8 mouse cellular contexts compared by ENCODE assay signal in genomic region chr15:80081801-80082546, GRCm38 (mm10). TPM values are rescaled to one million over a fixed set of nuclear protein-coding genes. Genes with fewer than 3 reads are reported as not detected.
DNase-seq lines count a peak whose midpoint lies in the region; ATAC-seq lines count a peak whose summit lies in the region.

No protein-coding gene starts in this region.

- peak overlapping the region; percentile 98 for H3K9ac ChIP-seq in heart, embryonic 12.5 days
- peak overlapping the region; percentile 95 for H3K9ac ChIP-seq in forebrain, embryonic 15.5 days (replicated peaks)

- peaks cover 43% of the 10 kb centered on the region for H3K79me2 ChIP-seq in macrophage (ENCODE audit: inconsistent target)

- no peak for ATAC-seq in heart, embryonic 12.5 days (ENCODE audit: insufficient number of reproducible peaks, low FRiP score)
- ATAC-seq in forebrain, embryonic 15.5 days (replicated peaks) = no peak
- ATAC-seq in megakaryocyte progenitor cell, adult 5-6 weeks (replicated peaks; ENCODE audit: poor library complexity) = no peak

- H3K4me1 ChIP-seq in heart, embryonic 12.5 days (replicated peaks) = peaks cover 30% of the 10 kb centered on the region
- peaks cover 27% of the 10 kb centered on the region for H3K4me1 ChIP-seq in forebrain, embryonic 15.5 days

- H3K4me3 ChIP-seq in heart, embryonic 12.5 days = peak overlapping the region; percentile 89
- H3K4me3 ChIP-seq in forebrain, embryonic 15.5 days = peak overlapping the region; percentile 91
- peak overlapping the region; percentile 99 for H3K4me3 ChIP-seq in macrophage (ENCODE audit: inconsistent target)

- WGBS in heart, embryonic 12.5 days = 6% methylated on average over 11 of the region's 11 CpGs
- WGBS in forebrain, embryonic 15.5 days = 5% methylated on average over 11 of the region's 11 CpGs
- WGBS in macrophage (ENCODE audit: missing documents) = 27% methylated on average over 5 of the region's 11 CpGs

- DNase-seq in heart, postnatal 36 days = no peak
- DNase-seq in MN1 (ENCODE audit: low spot score) = peak; percentile 59
- no peak for DNase-seq in right cerebral cortex, adult 18-20 months
- DNase-seq in right cerebral cortex, postnatal 36 days (ENCODE audit: low spot score in 2 of 2) = no peak

- no peaks in the 10 kb centered on the region for H3K27me3 ChIP-seq in heart, embryonic 12.5 days (replicated peaks)
- H3K27me3 ChIP-seq in forebrain, embryonic 15.5 days = no peaks in the 10 kb centered on the region

- peak overlapping the region; percentile 71 for H3K4me2 ChIP-seq in heart, embryonic 12.5 days
- H3K4me2 ChIP-seq in forebrain, embryonic 15.5 days (replicated peaks) = peak overlapping the region; percentile 81

- peak overlapping the region; percentile 91 for H3K27ac ChIP-seq in heart, embryonic 12.5 days (ENCODE audit: poor library complexity, severe bottlenecking)
- H3K27ac ChIP-seq in forebrain, embryonic 15.5 days (replicated peaks) = 0 out of 2 replicates have a peak overlapping the region, but pooled peaks have one; percentile 99
- H3K27ac ChIP-seq in macrophage = peak overlapping the region; percentile 92

- H3K9me3 ChIP-seq in heart, embryonic 12.5 days (replicated peaks) = no peaks in the 10 kb centered on the region
- H3K9me3 ChIP-seq in forebrain, embryonic 15.5 days = no peaks in the 10 kb centered on the region

- H3K36me3 ChIP-seq in heart, embryonic 12.5 days = peaks cover 52% of the 10 kb centered on the region
- peaks cover 47% of the 10 kb centered on the region for H3K36me3 ChIP-seq in forebrain, embryonic 15.5 days
- peaks cover 47% of the 10 kb centered on the region for H3K36me3 ChIP-seq in macrophage (ENCODE audit: inconsistent target)

- intact Hi-C loops in heart, postnatal 36 days (cut with DNase I) = loop anchor here (5.0 kb wide), 3 partner anchors 190 to 330 kb away; partner anchors contain the start of genes Apobec3, Cbx6 and Npcd

RNA-seq across cellular contexts. Expression of gene Syngr1, which starts 9.2 kb away (rescaled TPM):
- 17.2 and 19.0 TPM in 2 replicates for polyA plus RNA-seq in heart, embryonic 12.5 days (2016; fragmentation: Nextera tagmentation; extraction: Ambion mirVana)
- 10 to 100 TPM; 81.8 to 90.5 TPM for total RNA-seq in heart, postnatal 36 days (2021)
- polyA plus RNA-seq in forebrain, embryonic 15.5 days (2015; fragmentation: Nextera tagmentation; extraction: Ambion mirVana) = 40.1 and 44.5 TPM in 2 replicates
- total RNA-seq in macrophage (2018; cell fraction: chromatin; rRNA removed) = 100 to 1,000 TPM in 11 of 26 experiments, 10 to 100 TPM in 14, 1 to 10 TPM in 1; 8.5 to 192 (median 76.8) TPM
- 100 to 1,000 TPM; 185 to 377 (median 258) TPM for total RNA-seq in macrophage (2018; cell fraction: cytosol; rRNA removed)
- total RNA-seq in macrophage (2018; cell fraction: nucleus; rRNA removed) = 100 to 1,000 TPM in 19 of 26 experiments, 10 to 100 TPM in 7; 29.5 to 228 (median 114) TPM
- polyA plus RNA-seq in macrophage (2018) = 139 to 428 TPM (median 314 TPM) in 3 replicates
- 2.1 and 3.6 TPM in 2 replicates for total RNA-seq in megakaryocyte progenitor cell, adult 5-6 weeks (2015)
- total RNA-seq in megakaryocyte progenitor cell, adult 5-6 weeks (2017) = 1.5 and 1.8 TPM in 2 replicates

RNA-seq across cellular contexts. Expression of gene Rpl3, which starts 9.7 kb away (rescaled TPM):
- polyA plus RNA-seq in heart, embryonic 12.5 days (2016; fragmentation: Nextera tagmentation; extraction: Ambion mirVana) = 601 and 631 TPM in 2 replicates
- total RNA-seq in heart, postnatal 36 days (2021) = 100 to 1,000 TPM; 163 to 164 TPM
- polyA plus RNA-seq in forebrain, embryonic 15.5 days (2015; fragmentation: Nextera tagmentation; extraction: Ambion mirVana) = 641 and 670 TPM in 2 replicates
- 100 to 1,000 TPM in 24 of 26 experiments, 10 to 100 TPM in 2; 70.8 to 495 (median 240) TPM for total RNA-seq in macrophage (2018; cell fraction: chromatin; rRNA removed)
- total RNA-seq in macrophage (2018; cell fraction: cytosol; rRNA removed) = 100 to 1,000 TPM; 413 to 862 (median 571) TPM
- 100 to 1,000 TPM; 139 to 883 (median 221) TPM for total RNA-seq in macrophage (2018; cell fraction: nucleus; rRNA removed)
- 633 to 940 TPM (median 770 TPM) in 3 replicates for polyA plus RNA-seq in macrophage (2018)
- total RNA-seq in megakaryocyte progenitor cell, adult 5-6 weeks (2015) = 2,120 and 2,179 TPM in 2 replicates
- total RNA-seq in megakaryocyte progenitor cell, adult 5-6 weeks (2017) = 3,037 and 3,138 TPM in 2 replicates

RNA-seq across cellular contexts. Expression of gene Tab1, which starts 51.0 kb away (rescaled TPM):
- 30.5 TPM in 2 replicates for polyA plus RNA-seq in heart, embryonic 12.5 days (2016; fragmentation: Nextera tagmentation; extraction: Ambion mirVana)
- 10 to 100 TPM; 23.4 to 23.8 TPM for total RNA-seq in heart, postnatal 36 days (2021)
- 41.1 and 45.0 TPM in 2 replicates for polyA plus RNA-seq in forebrain, embryonic 15.5 days (2015; fragmentation: Nextera tagmentation; extraction: Ambion mirVana)
- 10 to 100 TPM in 21 of 26 experiments, 1 to 10 TPM in 5; 4.6 to 61.0 (median 34.9) TPM for total RNA-seq in macrophage (2018; cell fraction: chromatin; rRNA removed)
- 10 to 100 TPM in 12 of 26 experiments, 1 to 10 TPM in 14; 1.2 to 15.4 (median 9.5) TPM for total RNA-seq in macrophage (2018; cell fraction: cytosol; rRNA removed)
- total RNA-seq in macrophage (2018; cell fraction: nucleus; rRNA removed) = 10 to 100 TPM in 18 of 26 experiments, 1 to 10 TPM in 8; 4.1 to 64.7 (median 23.5) TPM
- polyA plus RNA-seq in macrophage (2018) = 10.5 to 14.4 TPM (median 12.8 TPM) in 3 replicates
- total RNA-seq in megakaryocyte progenitor cell, adult 5-6 weeks (2015) = 4.0 and 6.0 TPM in 2 replicates
- 15.7 and 19.2 TPM in 2 replicates for total RNA-seq in megakaryocyte progenitor cell, adult 5-6 weeks (2017)
